Mouse (Mus musculus) lung, postnatal 0 days (tissue): Measurements from ENCODE around the gene Trio.

Experiments
- CTCF ChIP-seq: IDR thresholded peaks from 2 replicates; pipeline ENCODE4 v1.5.1; 2016; ENCODE audit warnings: antibody characterized with exemption, mild to moderate bottlenecking
- EP300 ChIP-seq: IDR thresholded peaks from 2 replicates; pipeline ENCODE4 v1.6.1; 2016; ENCODE audit warnings: antibody characterized with exemption, mild to moderate bottlenecking, control low read depth

DNA sequence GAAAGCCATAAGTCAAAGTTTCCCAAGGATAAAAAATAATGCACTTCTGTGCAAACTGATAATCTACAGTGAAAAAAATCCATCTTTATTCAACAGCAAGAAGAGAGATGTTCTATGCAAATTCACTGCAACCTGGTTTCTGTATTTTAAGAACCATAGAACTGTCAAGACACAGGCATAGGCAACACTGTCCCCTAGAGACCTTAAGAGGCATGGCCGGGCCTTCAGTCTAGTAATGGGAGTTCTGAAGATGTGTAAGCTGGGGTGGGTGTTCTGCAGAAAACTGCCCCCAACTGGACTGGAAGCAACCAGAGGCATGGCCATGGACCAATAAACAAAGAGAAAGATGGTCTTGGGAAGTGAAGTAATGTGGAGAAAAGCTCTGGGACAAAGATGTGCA is 166.1 kb downstream of the Trio start:
- peak; percentile 50 for TF ChIP-seq CTCF
- no peak for TF ChIP-seq EP300
